Mouse (Mus musculus): ENCODE measurements around the gene Rapgef2.

DNA sequence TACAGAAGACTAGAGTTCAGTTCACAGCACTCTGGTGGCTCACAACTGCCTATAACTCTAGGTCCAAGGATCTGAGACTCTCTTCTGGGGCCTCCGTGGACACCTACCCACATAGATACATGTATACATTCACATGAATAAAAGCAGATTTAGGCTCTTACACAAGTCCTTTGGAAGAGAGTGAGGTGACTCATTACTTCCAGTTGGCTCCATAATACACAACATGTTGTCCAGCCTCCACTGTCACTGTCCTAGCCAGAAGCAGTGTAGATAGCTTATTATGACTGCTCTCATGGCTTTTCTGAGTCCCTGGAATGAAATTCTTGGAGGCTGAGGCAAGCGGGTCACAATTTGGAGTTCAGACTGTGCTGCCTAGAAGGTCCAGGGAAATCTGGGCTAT is 251.9 kb downstream of the Rapgef2 start:
- TF ChIP-seq CTCF (IDR thresholded peaks at IDR 0.05; ENCODE audit: insufficient read depth, low read length) (no peak), POLR2A (IDR thresholded peaks at IDR 0.05; ENCODE audit: borderline replicate concordance, extremely low read depth, low read depth, low read length) (no peak)

Data from lung, adult 2 months (tissue).